Mouse (Mus musculus): ENCODE data around the gene Actl10.

DNA sequence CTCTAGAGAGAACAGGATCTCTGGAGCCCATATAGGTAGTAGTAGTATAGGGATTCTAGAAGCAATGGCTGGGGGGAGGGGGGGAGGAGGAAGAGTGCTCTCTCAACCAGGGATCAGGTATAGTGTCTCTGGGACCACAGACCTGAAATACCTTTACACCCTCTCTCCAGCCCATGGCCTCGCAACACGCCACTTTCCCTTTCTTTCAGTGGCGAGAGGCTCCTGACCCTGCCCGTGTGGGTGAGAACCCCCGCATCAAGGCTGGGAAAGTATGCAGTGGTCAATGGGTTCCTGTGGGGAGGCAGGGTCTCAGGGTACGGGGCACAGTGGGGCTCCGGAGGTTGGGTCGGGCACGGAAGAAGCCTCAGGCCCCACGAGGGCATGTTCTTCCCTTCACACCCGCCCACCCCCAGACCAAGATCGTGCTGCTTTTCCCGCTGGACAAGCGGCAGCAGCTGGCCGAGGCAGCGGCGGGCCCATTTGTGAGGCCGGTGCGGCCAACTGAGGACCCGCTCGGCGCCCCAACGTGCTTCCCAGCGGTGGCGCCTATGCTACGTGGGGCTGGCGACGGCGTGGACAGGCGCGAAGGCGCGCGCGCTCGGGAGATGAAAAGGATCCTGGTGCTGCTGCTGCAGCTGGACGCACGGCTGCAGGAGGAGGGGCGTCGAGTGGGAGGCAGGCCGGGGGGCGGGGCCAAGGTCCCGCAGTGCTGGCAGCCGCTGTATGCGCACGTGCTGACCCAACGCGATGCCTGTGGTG is 2.3 kb upstream of the Actl10 start:
- no peak for TF ChIP-seq CTCF (IDR thresholded peaks at IDR 0.05 in 2 of 3, conservative IDR thresholded peaks at IDR 0.05 in 1 of 3; ENCODE audit: control insufficient read depth in 1 of 3, insufficient read depth in 1 of 3, low read depth in 2 of 3, low read length in 3 of 3, poor library complexity in 1 of 3, severe bottlenecking in 1 of 3)
- no peak for TF ChIP-seq MAZ (IDR thresholded peaks at IDR 0.05; ENCODE audit: low read depth, low read length)
- no peak for TF ChIP-seq NELFE (IDR thresholded peaks at IDR 0.05; ENCODE audit: low read depth, low read length)

Data from MEL (cell line).